Mouse (Mus musculus) forebrain, embryonic 16.5 days (tissue): Measurements from ENCODE around the gene Pfkfb2. TPM values are rescaled to one million over a fixed set of nuclear protein-coding genes. Genes with fewer than 3 reads are reported as not detected.

Experiments used
- ATAC-seq: fragments of 200-750 bp; cut with Nextera tagmentation; 2 replicates; pipeline ENCODE4 v1.8.0; 2017; ENCODE audit warnings: mild to moderate bottlenecking, moderate library complexity
- H3K27ac ChIP-seq: fragments of 300-500 bp; sonication (generic); 2 replicates; pipeline ENCODE4 v1.5.1; 2014; ENCODE audit warnings: low read length, control low read depth
- H3K27me3 ChIP-seq: fragments of 300-500 bp; sonication (generic); replicated peaks from 2 replicates; pipeline ENCODE4 v1.6.1; 2014; ENCODE audit warnings: low read length; ENCODE audit not compliant: control insufficient read depth, insufficient read depth
- H3K36me3 ChIP-seq: fragments of 300-500 bp; sonication (generic); 2 replicates; pipeline ENCODE4 v1.6.1; 2014; ENCODE audit not compliant: control insufficient read depth, insufficient read depth
- H3K4me1 ChIP-seq: fragments of 300-500 bp; sonication (generic); replicated peaks from 2 replicates; pipeline ENCODE4 v1.6.1; 2014; ENCODE audit warnings: low read length; ENCODE audit not compliant: control insufficient read depth, insufficient read depth
- H3K4me2 ChIP-seq: fragments of 300-500 bp; sonication (generic); 2 replicates; pipeline ENCODE4 v1.6.1; 2014; ENCODE audit warnings: mild to moderate bottlenecking, low read length, control low read depth
- H3K4me3 ChIP-seq: fragments of 300-500 bp; sonication (generic); replicated peaks from 2 replicates; pipeline ENCODE4 v1.5.1; 2014; ENCODE audit warnings: mild to moderate bottlenecking, low read length, control low read depth
- H3K9ac ChIP-seq: fragments of 300-500 bp; sonication (generic); replicated peaks from 2 replicates; pipeline ENCODE4 v1.6.1; 2014; ENCODE audit warnings: low read depth, low read length, control low read depth
- H3K9me3 ChIP-seq: fragments of 300-500 bp; sonication (generic); 2 replicates; pipeline ENCODE4 v1.6.1; 2016; ENCODE audit warnings: low read length; ENCODE audit not compliant: control insufficient read depth
- WGBS: fragments of 180-500 bp; shearing (Covaris S2); extraction: QIAGEN DNeasy Blood & Tissue Kit; methylation state at CpG from one replicate; pipeline ENCODE4 v1.1.7; 2014; 5-methylcytosine and 5-hydroxymethylcytosine counted together
- polyA plus RNA-seq: library from polyadenylated mRNA; unstranded; fragments of >200 nt; fragmentation: Nextera tagmentation; extraction: Ambion mirVana; gene quantifications from 2 replicates; pipeline ENCODE4 v1.2.1, GENCODE M21; 2015

The Pfkfb2 gene
- polyA plus RNA-seq, 1 experiment from 2014 or later = 28.2 TPM

DNA sequence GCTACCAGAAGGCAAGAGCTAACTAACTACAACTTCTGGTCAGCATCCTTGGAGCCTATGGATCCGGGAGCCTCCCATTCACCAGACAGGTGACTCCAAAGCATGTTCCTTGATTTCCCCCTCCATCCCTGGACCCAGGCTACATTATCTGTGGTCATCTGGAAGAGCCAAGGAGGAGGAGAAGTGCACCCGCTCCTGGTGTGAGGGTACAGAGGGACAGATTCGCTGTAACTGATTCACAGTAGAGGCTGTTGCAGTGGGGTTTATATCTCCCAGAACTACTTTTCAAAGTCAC lies 12.9 kb downstream of the Pfkfb2 start:
- H3K27me3 ChIP-seq = no peaks in the 10 kb centered on the region
- peak; percentile 3 for ATAC-seq
- 0% methylated on average over 3 of the region's 3 CpGs for WGBS

GRCm38 (mm10) chr1:130715561-130716217 lies 13.4 kb downstream of the Pfkfb2 start, which contains the start of gene Gm29427:
Gm29427 (minus strand) TSS chr1:130715799.
- peak; percentile 92 for ATAC-seq
- Histone ChIP-seq H3K9ac (peak within 1 kb of the TSS; percentile 99), H3K36me3 (peaks cover 3% of the 10 kb centered on the region; the same call in 1 of the 2 replicates), H3K4me3 (peak within 1 kb of the TSS; percentile 99), H3K27ac (peak within 1 kb of the TSS; percentile 89), H3K4me1 (peaks cover 20% of the 10 kb centered on the region), H3K9me3 (no peaks in the 10 kb centered on the region), H3K4me2 (peak within 1 kb of the TSS; percentile 98), H3K27me3 (no peaks in the 10 kb centered on the region)
- WGBS = under 1% methylated on average over 38 of the region's 38 CpGs

More for the DNA sequence above, 12.9 kb downstream of the Pfkfb2 start:
- Histone ChIP-seq H3K27ac (peak overlapping the region; percentile 89), H3K9ac (peak overlapping the region; percentile 99), H3K4me1 (peaks cover 23% of the 10 kb centered on the region), H3K4me2 (peak overlapping the region; percentile 98), H3K4me3 (peak overlapping the region; percentile 99), H3K9me3 (no peaks in the 10 kb centered on the region), H3K36me3 (peaks cover 2% of the 10 kb centered on the region; the same call in 1 of the 2 replicates)

- no peak for ATAC-seq
- WGBS = 79% methylated on average over 4 of the region's 4 CpGs
- Histone ChIP-seq H3K27ac (no peak overlapping the region), H3K9ac (no peak overlapping the region), H3K4me1 (peaks cover 18% of the 10 kb centered on the region), H3K4me2 (no peak overlapping the region), H3K36me3 (peaks cover 3% of the 10 kb centered on the region; the same call in 1 of the 2 replicates), H3K27me3 (no peaks in the 10 kb centered on the region), H3K4me3 (no peak overlapping the region), H3K9me3 (no peaks in the 10 kb centered on the region)
Observed at GRCm38 (mm10) chr1:130714046-130714445, 15.0 kb downstream of the Pfkfb2 start.

GRCm38 (mm10) chr1:130710283-130711080 lies 18.6 kb downstream of the Pfkfb2 start:
- ATAC-seq = no peak
- H3K4me2 ChIP-seq = no peak overlapping the region
- H3K36me3 ChIP-seq = peaks cover 9% of the 10 kb centered on the region
- no peak overlapping the region for H3K4me3 ChIP-seq
- no peaks in the 10 kb centered on the region for H3K9me3 ChIP-seq
- no peak overlapping the region for H3K27ac ChIP-seq
- H3K27me3 ChIP-seq = no peaks in the 10 kb centered on the region
- 89% methylated on average over 22 of the region's 22 CpGs for WGBS
- H3K9ac ChIP-seq = no peak overlapping the region
- H3K4me1 ChIP-seq = peaks cover 9% of the 10 kb centered on the region; the same call in 1 of the 2 replicates

DNA sequence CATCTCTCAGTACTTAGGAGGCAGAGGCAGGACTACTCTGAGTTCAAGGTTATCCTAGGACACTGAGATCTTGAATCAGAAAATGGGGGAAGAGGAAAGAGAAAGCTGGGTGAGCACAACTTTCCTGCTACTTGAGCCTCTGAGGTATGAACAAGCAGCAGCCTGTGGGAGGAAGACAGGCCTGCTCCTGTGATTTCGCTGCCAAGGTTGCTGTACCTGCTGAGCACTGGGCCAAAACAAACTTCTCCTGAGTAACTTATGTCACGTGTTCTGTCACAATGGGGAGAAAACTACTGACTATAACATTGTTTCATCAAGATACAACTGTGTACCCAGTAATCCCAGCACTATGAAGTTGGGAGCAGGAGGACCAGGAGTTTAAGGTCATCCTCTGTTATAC lies 25.4 kb downstream of the Pfkfb2 start:
- no peak for ATAC-seq
- H3K4me3 ChIP-seq = no peak overlapping the region
- H3K9ac ChIP-seq = no peak overlapping the region
- no peak overlapping the region for H3K4me2 ChIP-seq
- no peaks in the 10 kb centered on the region for H3K27me3 ChIP-seq
- WGBS = 75% methylated on average over 2 of the region's 2 CpGs
- H3K9me3 ChIP-seq = no peaks in the 10 kb centered on the region
- H3K4me1 ChIP-seq = no peaks in the 10 kb centered on the region
- H3K36me3 ChIP-seq = peaks cover 46% of the 10 kb centered on the region
- H3K27ac ChIP-seq = no peak overlapping the region

GRCm38 (mm10) chr1:130701976-130702375 lies 27.1 kb downstream of the Pfkfb2 start:
- no peak for ATAC-seq

GRCm38 (mm10) chr1:130699937-130700633 lies 29.0 kb downstream of the Pfkfb2 start:
- no peaks in the 10 kb centered on the region for H3K4me1 ChIP-seq
- H3K27ac ChIP-seq = no peak overlapping the region
- ATAC-seq = no peak
- peaks cover 48% of the 10 kb centered on the region for H3K36me3 ChIP-seq
- no peaks in the 10 kb centered on the region for H3K27me3 ChIP-seq
- no peaks in the 10 kb centered on the region for H3K9me3 ChIP-seq
- H3K9ac ChIP-seq = no peak overlapping the region
- H3K4me2 ChIP-seq = no peak overlapping the region
- WGBS = 89% methylated on average over 10 of the region's 10 CpGs
- H3K4me3 ChIP-seq = no peak overlapping the region

More at GRCm38 (mm10) chr1:130701976-130702375, 27.1 kb downstream of the Pfkfb2 start:
- Histone ChIP-seq H3K9me3 (no peaks in the 10 kb centered on the region), H3K4me3 (no peak overlapping the region), H3K9ac (no peak overlapping the region), H3K27ac (no peak overlapping the region), H3K36me3 (peaks cover 49% of the 10 kb centered on the region), H3K4me2 (no peak overlapping the region), H3K27me3 (no peaks in the 10 kb centered on the region), H3K4me1 (no peaks in the 10 kb centered on the region)
- WGBS = 96% methylated on average over 11 of the region's 11 CpGs

GRCm38 (mm10) chr1:130698601-130699000 lies 30.5 kb downstream of the Pfkfb2 start:
- Histone ChIP-seq H3K27me3 (no peaks in the 10 kb centered on the region), H3K27ac (no peak overlapping the region), H3K9ac (no peak overlapping the region), H3K9me3 (no peaks in the 10 kb centered on the region), H3K4me3 (no peak overlapping the region), H3K36me3 (peaks cover 45% of the 10 kb centered on the region), H3K4me1 (no peaks in the 10 kb centered on the region), H3K4me2 (no peak overlapping the region)
- no peak for ATAC-seq
- WGBS = 92% methylated on average over 5 of the region's 5 CpGs

- Histone ChIP-seq H3K27me3 (no peaks in the 10 kb centered on the region), H3K9me3 (no peaks in the 10 kb centered on the region), H3K27ac (no peak overlapping the region), H3K4me2 (no peak overlapping the region), H3K36me3 (no peaks in the 10 kb centered on the region), H3K9ac (no peak overlapping the region), H3K4me3 (no peak overlapping the region), H3K4me1 (no peaks in the 10 kb centered on the region)
- no peak for ATAC-seq
- 39% methylated on average over 1 of the region's 1 CpGs for WGBS
Observed at GRCm38 (mm10) chr1:130683905-130684304, 45.1 kb downstream of the Pfkfb2 start.
